Mouse (Mus musculus) bone marrow macrophage, adult 2 months (primary cell): ENCODE measurements at regions not wholly inside any gene's neighbourhood (a gene's known extent, or its start where the extent isn't known, plus 50 kb on each side); places are given as distances from the start of the nearest gene placed in this dataset.

ENCODE experiments used
- CTCF ChIP-seq: IDR thresholded peaks from 2 replicates; pipeline ENCODE4 v1.5.1; 2012; ENCODE audit warnings: low read depth, mild to moderate bottlenecking, low read length, moderate library complexity
- POLR2A ChIP-seq: IDR thresholded peaks from 2 replicates; pipeline ENCODE4 v1.6.1; 2012; ENCODE audit warnings: mild to moderate bottlenecking, low read depth, low read length, borderline replicate concordance

- TF ChIP-seq CTCF (no peak), POLR2A (no peak)
These were observed 237.5 kb upstream of the Cited2 start for GRCm38 (mm10) chr10:17485515-17485914.
